Mouse (Mus musculus) midbrain, embryonic 12.5 days (tissue): ENCODE results near the gene Mfap1a. TPM values are rescaled to one million over a fixed set of nuclear protein-coding genes. Genes with fewer than 3 reads are reported as not detected.
A peak's percentile ranks its signal among the peaks of the same experiment; 100 is the strongest.
"Not testable (repeated sequence)": the region's sequence is repeated elsewhere in the genome, so short reads cannot be mapped to it uniquely, and the experiment has no call there.

Experiments
- ATAC-seq: fragments of 200-750 bp; cut with Nextera tagmentation; 2 replicates; pipeline ENCODE4 v1.8.0; 2017; ENCODE audit warnings: low read depth, moderate TSS enrichment, moderate library complexity; ENCODE audit not compliant: low FRiP score
- H3K27ac ChIP-seq: fragments of 300-500 bp; sonication (generic); replicated peaks from 2 replicates; pipeline ENCODE4 v1.5.1; 2016; ENCODE audit warnings: mild to moderate bottlenecking
- H3K27me3 ChIP-seq: fragments of 300-500 bp; sonication (generic); 2 replicates; pipeline ENCODE4 v1.6.1; 2016; ENCODE audit warnings: mild to moderate bottlenecking
- H3K36me3 ChIP-seq: fragments of 300-500 bp; sonication (generic); 2 replicates; pipeline ENCODE4 v1.6.1; 2016
- H3K4me1 ChIP-seq: fragments of 300-500 bp; sonication (generic); 2 replicates; pipeline ENCODE4 v1.6.1; 2016
- H3K4me2 ChIP-seq: fragments of 300-500 bp; sonication (generic); replicated peaks from 2 replicates; pipeline ENCODE4 v1.6.1; 2016; ENCODE audit warnings: mild to moderate bottlenecking, moderate library complexity
- H3K4me3 ChIP-seq: fragments of 300-500 bp; sonication (generic); 2 replicates; pipeline ENCODE4 v1.5.1; 2016; ENCODE audit warnings: mild to moderate bottlenecking
- H3K9ac ChIP-seq: fragments of 300-500 bp; sonication (generic); replicated peaks from 2 replicates; pipeline ENCODE4 v1.6.1; 2016; ENCODE audit warnings: mild to moderate bottlenecking, moderate library complexity
- H3K9me3 ChIP-seq: fragments of 300-500 bp; sonication (generic); 2 replicates; pipeline ENCODE4 v1.6.1; 2016; ENCODE audit warnings: mild to moderate bottlenecking
- WGBS: fragments of 180-500 bp; shearing (Covaris S2); methylation state at CpG from one replicate; pipeline ENCODE4 v1.1.7; 2016; 5-methylcytosine and 5-hydroxymethylcytosine counted together
- polyA plus RNA-seq: library from polyadenylated mRNA; unstranded; fragments of >200 nt; fragmentation: Nextera tagmentation; extraction: Ambion mirVana; gene quantifications from 2 replicates; pipeline ENCODE4 v1.2.1, GENCODE M21; 2016

Mfap1a gene
- polyA plus RNA-seq, 1 experiment from 2014 or later: 31.9 TPM

- H3K4me1 ChIP-seq: peaks cover 19% of the 10 kb centered on the region
- ATAC-seq: peak; percentile 60
- peak overlapping the region; percentile 44 for H3K4me2 ChIP-seq
- H3K36me3 ChIP-seq: peaks cover 19% of the 10 kb centered on the region
- no peaks in the 10 kb centered on the region for H3K27me3 ChIP-seq
- H3K9ac ChIP-seq: 0 out of 2 replicates have a peak overlapping the region, but pooled peaks have one; percentile 11
- no peak overlapping the region for H3K27ac ChIP-seq
- peak overlapping the region; percentile 28 for H3K4me3 ChIP-seq
- H3K9me3 ChIP-seq: no peaks in the 10 kb centered on the region
- WGBS: 19% methylated on average over 16 of the region's 16 CpGs
Measured at GRCm38 (mm10) chr2:121509584-121509983, 3.1 kb upstream of the Mfap1a start.

DNA sequence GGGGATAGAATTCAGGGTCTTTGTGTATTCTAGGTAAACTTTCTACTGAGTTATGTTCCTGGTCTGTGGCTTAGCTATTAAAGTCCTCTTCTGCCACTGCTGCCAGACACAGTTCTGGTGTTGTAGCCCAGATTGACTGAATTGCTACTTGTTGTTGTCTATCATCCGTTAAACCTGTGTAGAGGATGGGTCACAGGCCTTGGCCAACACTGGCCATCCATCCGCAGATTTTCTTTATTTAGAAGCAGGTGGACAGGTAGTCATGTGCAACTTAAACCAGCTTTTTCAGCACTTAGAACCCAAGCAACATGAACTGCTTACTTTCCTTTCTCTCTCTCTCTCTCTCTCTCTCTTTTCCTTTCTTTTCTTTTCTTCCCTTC lies 1.5 kb upstream of the Mfap1a start:
- H3K9ac ChIP-seq: peak overlapping the region; percentile 66; the same call in 1 of the 2 replicates
- ATAC-seq: no peak

GRCm38 (mm10) chr2:121507173-121507950 lies 897 bp upstream of the Mfap1a start:
- no peak for ATAC-seq
- H3K4me1 ChIP-seq: peaks cover 19% of the 10 kb centered on the region
- no peak overlapping the region for H3K27ac ChIP-seq
- 17% methylated on average over 12 of the region's 12 CpGs for WGBS
- H3K9ac ChIP-seq: peak overlapping the region; percentile 66
- H3K27me3 ChIP-seq: no peaks in the 10 kb centered on the region
- H3K4me2 ChIP-seq: peak overlapping the region; percentile 74
- no peaks in the 10 kb centered on the region for H3K9me3 ChIP-seq
- peaks cover 22% of the 10 kb centered on the region for H3K36me3 ChIP-seq
- H3K4me3 ChIP-seq: peak overlapping the region; percentile 60

More for the DNA sequence above, 1.5 kb upstream of the Mfap1a start:
- H3K4me3 ChIP-seq: peak overlapping the region; percentile 60
- H3K4me2 ChIP-seq: peak overlapping the region; percentile 74
- 89% methylated on average over 2 of the region's 2 CpGs for WGBS
- peaks cover 19% of the 10 kb centered on the region for H3K4me1 ChIP-seq
- no peaks in the 10 kb centered on the region for H3K27me3 ChIP-seq
- no peak overlapping the region for H3K27ac ChIP-seq
- H3K9me3 ChIP-seq: no peaks in the 10 kb centered on the region
- peaks cover 22% of the 10 kb centered on the region for H3K36me3 ChIP-seq

- not testable (repeated sequence) for ATAC-seq, H3K27ac ChIP-seq, H3K4me3 ChIP-seq, H3K9ac ChIP-seq, H3K4me1 ChIP-seq, H3K27me3 ChIP-seq, H3K4me2 ChIP-seq, H3K9me3 ChIP-seq
- WGBS: 85% methylated on average over 2 of the region's 6 CpGs
- H3K36me3 ChIP-seq: peaks cover 10% of the 10 kb centered on the region; the same call in 1 of the 2 replicates
Measured at GRCm38 (mm10) chr2:121501550-121501949, 4.9 kb downstream of the Mfap1a start.

DNA sequence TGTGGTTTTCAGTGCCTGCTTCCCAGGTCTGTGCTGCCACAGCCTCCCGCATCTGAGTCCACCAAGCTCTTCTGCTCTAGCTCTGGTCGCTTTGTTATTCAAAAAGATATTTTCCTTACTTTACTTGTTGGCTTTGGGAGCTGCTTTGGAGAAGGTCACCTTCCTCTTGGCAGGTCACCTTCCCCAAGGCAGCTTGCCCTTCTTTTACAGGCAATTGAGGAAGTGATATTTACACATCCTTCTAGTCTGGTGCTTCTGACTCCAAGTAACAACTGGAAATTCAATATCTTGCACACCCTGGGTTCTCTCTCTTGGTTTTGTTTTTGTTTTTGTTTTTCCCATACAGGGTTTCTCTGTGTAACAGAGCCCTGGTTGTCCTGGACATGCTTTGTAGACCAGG lies 22.1 kb downstream of the Mfap1a start:
- H3K4me2 ChIP-seq, H3K4me1 ChIP-seq, H3K9ac ChIP-seq, ATAC-seq, H3K27ac ChIP-seq, H3K36me3 ChIP-seq, H3K9me3 ChIP-seq, H3K4me3 ChIP-seq, H3K27me3 ChIP-seq: not testable (repeated sequence)
- 79% methylated on average over 2 of the region's 2 CpGs for WGBS

- 0 out of 2 replicates have a peak, but pooled peaks cover 4% of the 10 kb centered on the region for H3K27me3 ChIP-seq
- H3K4me3 ChIP-seq: no peak overlapping the region
- no peak overlapping the region for H3K4me2 ChIP-seq
- WGBS: 44% methylated on average over 8 of the region's 8 CpGs
- H3K36me3 ChIP-seq: no peaks in the 10 kb centered on the region
- H3K27ac ChIP-seq: no peak overlapping the region
- H3K9ac ChIP-seq: no peak overlapping the region
- no peaks in the 10 kb centered on the region for H3K9me3 ChIP-seq
- ATAC-seq: no peak
- no peaks in the 10 kb centered on the region for H3K4me1 ChIP-seq
Measured at GRCm38 (mm10) chr2:121483576-121483975, 22.9 kb downstream of the Mfap1a start.

DNA sequence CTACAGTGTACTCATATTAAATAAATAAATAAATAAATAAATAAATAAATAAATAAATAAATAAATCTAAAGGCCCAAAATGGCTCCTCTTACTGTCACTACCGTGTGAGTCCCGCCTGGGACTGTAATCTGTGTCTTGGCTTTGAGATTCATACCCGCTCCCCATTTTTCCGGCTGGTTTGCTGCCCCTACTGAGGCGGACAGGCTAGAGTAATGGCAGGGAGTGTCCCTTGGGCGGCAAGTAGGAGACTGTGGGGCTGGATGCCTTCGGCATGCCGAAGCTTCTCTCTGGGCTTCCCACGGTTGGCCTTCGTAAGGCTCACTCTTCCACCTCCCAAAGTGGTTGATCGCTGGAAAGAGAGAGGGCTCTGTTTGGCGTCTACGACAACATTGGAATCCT lies 25.5 kb downstream of the Mfap1a start:
- not testable (repeated sequence) for H3K4me3 ChIP-seq, H3K4me1 ChIP-seq, H3K9me3 ChIP-seq, H3K27ac ChIP-seq, H3K36me3 ChIP-seq, H3K9ac ChIP-seq, ATAC-seq, H3K27me3 ChIP-seq, H3K4me2 ChIP-seq
- 85% methylated on average over 13 of the region's 13 CpGs for WGBS

GRCm38 (mm10) chr2:121480498-121480897 lies 26.0 kb downstream of the Mfap1a start:
- Histone ChIP-seq H3K9ac (no peak overlapping the region), H3K9me3 (no peaks in the 10 kb centered on the region), H3K4me2 (no peak overlapping the region), H3K27me3 (0 out of 2 replicates have a peak, but pooled peaks cover 4% of the 10 kb centered on the region), H3K4me3 (no peak overlapping the region), H3K4me1 (no peaks in the 10 kb centered on the region), H3K27ac (no peak overlapping the region), H3K36me3 (no peaks in the 10 kb centered on the region)
- ATAC-seq: no peak
- WGBS: 55% methylated on average over 3 of the region's 3 CpGs

DNA sequence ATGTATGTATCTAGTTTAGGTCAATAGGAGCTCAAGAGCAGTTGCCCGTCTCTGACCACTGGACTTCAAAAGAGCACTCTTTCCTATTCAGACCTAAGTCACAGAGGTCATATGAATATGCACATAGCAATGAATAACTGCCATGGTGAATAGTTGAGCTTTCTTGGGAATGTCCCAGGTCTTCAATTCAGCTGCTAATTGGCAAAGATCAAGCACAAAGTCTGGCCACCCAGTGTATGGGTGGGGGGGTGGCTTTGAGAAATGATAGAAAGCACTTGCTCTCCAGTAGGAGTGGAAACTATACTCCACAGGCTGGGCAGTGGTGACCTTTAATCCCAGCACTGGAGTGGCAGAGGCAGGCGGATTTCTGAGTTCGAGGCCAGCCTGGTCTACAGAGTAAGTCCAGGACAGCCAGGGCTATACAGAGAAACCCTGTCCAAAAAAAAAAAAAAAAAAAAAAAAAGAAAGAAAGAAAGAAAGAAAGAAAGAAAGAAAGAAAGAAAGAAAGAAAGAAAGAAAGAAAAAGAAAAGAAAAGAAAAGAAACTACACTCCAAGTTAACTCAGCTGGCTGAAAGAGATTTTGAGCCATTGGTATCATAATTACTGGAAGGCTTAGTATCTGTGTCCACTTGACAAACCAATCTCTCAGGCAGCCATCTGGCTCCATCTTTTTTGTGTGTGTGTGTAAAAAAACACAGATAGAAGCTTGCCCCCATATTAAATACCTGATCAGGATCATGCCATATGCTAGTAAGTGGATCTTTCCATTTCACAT lies 28.8 kb downstream of the Mfap1a start:
- no peak overlapping the region for H3K4me3 ChIP-seq
- no peaks in the 10 kb centered on the region for H3K9me3 ChIP-seq
- H3K27ac ChIP-seq: no peak overlapping the region
- H3K36me3 ChIP-seq: no peaks in the 10 kb centered on the region
- H3K4me2 ChIP-seq: no peak overlapping the region
- H3K9ac ChIP-seq: no peak overlapping the region
- peaks cover 3% of the 10 kb centered on the region for H3K4me1 ChIP-seq
- no peaks in the 10 kb centered on the region for H3K27me3 ChIP-seq
- WGBS: 76% methylated on average over 3 of the region's 3 CpGs
- ATAC-seq: no peak

DNA sequence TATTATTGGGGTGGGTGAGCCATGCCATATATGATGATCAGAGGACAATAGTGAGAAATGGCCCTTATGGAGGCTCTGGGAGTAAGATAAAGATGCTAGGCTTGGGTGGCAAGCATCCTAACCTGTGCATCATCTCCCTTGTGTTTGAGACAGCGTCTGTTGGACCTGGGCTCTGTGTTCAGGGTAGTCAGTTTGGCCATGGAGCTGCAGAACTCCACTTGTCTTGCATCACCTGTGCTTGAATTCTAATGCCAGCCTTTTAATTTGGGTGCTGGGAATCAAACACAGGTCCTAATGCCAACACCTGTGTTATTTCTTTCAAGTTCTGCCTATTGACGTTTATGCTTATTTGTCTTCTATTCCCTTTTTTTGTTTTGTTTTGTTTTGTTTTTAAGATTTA lies 31.2 kb downstream of the Mfap1a start:
- ATAC-seq, H3K27ac ChIP-seq, H3K9ac ChIP-seq, H3K9me3 ChIP-seq, H3K4me3 ChIP-seq, H3K4me2 ChIP-seq, H3K36me3 ChIP-seq, H3K4me1 ChIP-seq, H3K27me3 ChIP-seq: not testable (repeated sequence)
- 95% methylated on average over 2 of the region's 2 CpGs for WGBS

DNA sequence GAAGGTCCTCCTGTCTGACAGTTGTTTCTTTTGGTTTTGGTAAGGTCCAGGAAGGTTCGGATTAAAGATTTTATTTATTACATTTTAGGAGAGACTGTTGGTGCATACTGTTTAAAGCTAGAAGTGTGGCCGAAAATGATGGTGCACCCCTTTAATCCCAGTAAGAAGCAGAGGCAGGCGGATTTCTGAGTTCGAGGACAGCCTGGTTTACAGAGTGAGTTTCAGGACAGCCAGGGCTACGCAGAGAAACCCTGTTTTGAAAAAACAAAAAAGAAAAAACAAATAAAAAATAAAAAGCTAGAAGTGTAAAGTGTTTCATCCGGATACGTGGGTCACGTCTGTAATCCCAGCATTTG lies 32.3 kb downstream of the Mfap1a start:
- peak overlapping the region; percentile 64 for H3K4me3 ChIP-seq
- H3K27me3 ChIP-seq: no peaks in the 10 kb centered on the region
- H3K9ac ChIP-seq: peak overlapping the region; percentile 63
- H3K27ac ChIP-seq: peak overlapping the region; percentile 71
- 38% methylated on average over 8 of the region's 8 CpGs for WGBS
- no peaks in the 10 kb centered on the region for H3K9me3 ChIP-seq
- no peak for ATAC-seq
- peaks cover 3% of the 10 kb centered on the region for H3K4me1 ChIP-seq
- H3K4me2 ChIP-seq: peak overlapping the region; percentile 78
- H3K36me3 ChIP-seq: no peaks in the 10 kb centered on the region
